Mouse (Mus musculus): Measurements from ENCODE around the gene Olfml2b.

- TF ChIP-seq HCFC1 (IDR thresholded peaks at IDR 0.05; ENCODE audit: borderline replicate concordance, insufficient read depth, low read length) (no peak), ZC3H11A (IDR thresholded peaks at IDR 0.05; ENCODE audit: borderline replicate concordance, low read depth, low read length) (no peak), ZNF384 (IDR thresholded peaks at IDR 0.05; ENCODE audit: low read depth, low read length) (no peak), MAFK (IDR thresholded peaks at IDR 0.05; ENCODE audit: insufficient read depth, low read depth, low read length) (no peak)
Observed at GRCm38 (mm10) chr1:170729267-170729962, 85.1 kb downstream of the Olfml2b start.

Measured in ES-E14 (cell line).